Mouse (Mus musculus): ENCODE measurements around the gene Slamf8.
A peak's percentile ranks its signal among the peaks of the same experiment; 100 is the strongest.

The Slamf8 gene

GRCm38 (mm10) chr1:172590385-172590784 lies at the start of gene Slamf8:
Slamf8 (minus strand) TSS chr1:172590568.
- DNase-seq (ENCODE audit: extremely low read depth, insufficient read length, low spot score), result peak; percentile 57

DNA sequence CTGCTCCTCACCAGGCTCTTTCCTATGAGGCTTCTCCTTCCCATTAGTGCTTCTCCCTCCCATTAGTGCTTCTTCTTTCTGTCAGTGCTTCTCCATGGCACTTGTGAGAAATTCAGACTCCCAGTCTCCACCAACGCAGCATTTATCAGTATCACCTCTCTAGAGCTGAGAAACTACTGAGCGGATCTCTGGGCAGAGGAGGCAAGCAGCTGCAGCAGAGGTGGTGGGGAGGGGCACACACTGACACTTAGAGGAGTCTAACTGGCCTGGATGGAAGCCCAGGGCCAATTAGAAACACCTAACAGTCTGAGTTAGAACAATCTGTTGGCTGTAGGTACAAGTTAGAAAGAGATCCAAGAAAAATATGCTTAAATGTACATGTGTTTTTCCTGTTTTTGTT lies 48.4 kb upstream of the Slamf8 start:
- no peak for DNase-seq (ENCODE audit: extremely low read depth, insufficient read length, low spot score)

GRCm38 (mm10) chr1:172637801-172638200 lies 47.4 kb upstream of the Slamf8 start:
- no peak for DNase-seq (ENCODE audit: extremely low read depth, insufficient read length, low spot score)

- no peak for DNase-seq (ENCODE audit: extremely low read depth, insufficient read length, low spot score)
Measured at GRCm38 (mm10) chr1:172636266-172636665, 45.9 kb upstream of the Slamf8 start.

- no peak for DNase-seq (ENCODE audit: extremely low read depth, insufficient read length, low spot score)
Measured at GRCm38 (mm10) chr1:172635258-172635657, 44.9 kb upstream of the Slamf8 start.

DNA sequence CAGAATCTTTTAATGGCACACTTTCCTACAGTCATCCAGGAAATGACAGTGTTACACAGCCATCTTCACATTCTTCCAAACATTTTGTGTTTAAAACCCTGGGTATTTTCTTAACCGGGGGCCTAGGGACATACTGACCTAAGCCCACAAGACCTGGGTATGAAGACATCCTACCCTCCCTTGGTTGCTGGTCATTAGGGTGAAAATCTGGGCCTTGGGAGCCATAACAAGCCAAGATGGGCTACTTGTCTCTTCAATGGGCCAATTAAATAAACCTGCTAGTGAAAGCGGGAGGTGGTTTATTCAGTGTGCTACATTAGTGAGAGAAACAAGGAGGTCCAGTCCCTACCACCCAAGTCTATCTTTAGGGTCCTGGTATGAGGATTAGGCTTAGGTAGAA lies 43.8 kb upstream of the Slamf8 start:
- no peak for DNase-seq (ENCODE audit: extremely low read depth, insufficient read length, low spot score)

DNA sequence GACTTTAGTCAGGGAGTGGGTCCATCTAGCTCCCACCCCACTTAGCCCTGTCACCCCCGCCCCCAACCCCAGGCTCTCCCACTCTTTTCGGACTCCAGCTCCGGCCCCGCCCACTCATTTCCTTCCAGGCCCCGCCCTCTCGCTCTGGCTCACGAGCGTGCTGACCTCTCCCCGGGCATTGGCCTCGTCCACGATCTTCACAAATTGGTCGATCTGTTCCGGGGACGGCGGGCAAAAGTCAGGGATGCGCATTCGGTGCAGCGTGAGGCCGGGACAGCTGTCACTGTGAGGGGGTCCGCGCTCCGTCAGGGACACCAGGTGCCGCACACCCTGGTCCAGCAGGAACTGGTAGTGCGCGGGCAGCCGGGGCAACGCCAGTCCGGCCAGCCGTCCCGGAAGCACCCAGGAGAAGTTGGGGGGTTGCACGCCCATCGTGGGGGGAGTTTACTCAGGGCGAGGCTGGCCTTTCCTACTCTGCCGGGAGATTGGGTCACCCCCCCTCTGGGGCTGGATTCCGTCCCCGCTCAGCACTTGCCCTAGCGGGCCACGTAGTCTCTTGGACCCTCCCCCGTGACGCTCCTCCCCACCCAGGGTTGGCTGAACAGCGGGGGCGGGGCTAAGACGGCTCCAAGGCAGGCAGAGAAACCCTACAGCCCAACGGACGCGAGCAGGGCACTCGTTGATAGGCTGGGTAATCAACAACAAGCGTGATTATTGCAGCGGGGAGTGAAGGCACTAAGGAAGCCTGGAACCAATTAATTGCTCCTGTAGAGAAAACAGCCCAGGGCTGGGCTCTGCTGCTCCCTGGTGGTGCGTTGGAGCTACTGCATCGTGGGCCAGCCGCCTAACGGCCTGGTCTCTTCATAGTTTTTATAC lies 42.3 kb upstream of the Slamf8 start, which contains the start of gene Dusp23:
TSS of gene Dusp23 (minus strand) at position 512 of the 876 bp plus-strand sequence.
- peak; percentile 94 for DNase-seq (ENCODE audit: extremely low read depth, insufficient read length, low spot score)

DNA sequence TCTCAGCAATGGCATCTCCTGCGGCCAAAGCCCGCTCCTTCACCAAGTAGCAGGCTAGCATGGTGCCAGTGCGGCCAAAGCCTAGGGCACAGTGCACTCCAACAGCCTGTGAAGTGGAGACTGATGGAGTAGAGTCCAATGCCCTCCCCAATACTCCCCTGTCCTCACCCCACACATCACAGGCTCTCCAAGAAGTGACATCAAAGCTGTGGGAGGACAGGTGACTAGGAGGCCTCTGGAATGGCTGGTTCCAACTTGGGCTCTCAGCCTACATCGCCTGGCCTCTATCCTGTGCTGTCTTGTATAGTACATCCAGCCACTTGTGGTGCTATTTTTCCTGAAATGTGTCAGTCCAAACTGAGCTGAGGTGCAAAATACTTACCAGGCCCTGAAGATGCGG lies 41.4 kb upstream of the Slamf8 start:
- DNase-seq (ENCODE audit: extremely low read depth, insufficient read length, low spot score), result no peak

DNA sequence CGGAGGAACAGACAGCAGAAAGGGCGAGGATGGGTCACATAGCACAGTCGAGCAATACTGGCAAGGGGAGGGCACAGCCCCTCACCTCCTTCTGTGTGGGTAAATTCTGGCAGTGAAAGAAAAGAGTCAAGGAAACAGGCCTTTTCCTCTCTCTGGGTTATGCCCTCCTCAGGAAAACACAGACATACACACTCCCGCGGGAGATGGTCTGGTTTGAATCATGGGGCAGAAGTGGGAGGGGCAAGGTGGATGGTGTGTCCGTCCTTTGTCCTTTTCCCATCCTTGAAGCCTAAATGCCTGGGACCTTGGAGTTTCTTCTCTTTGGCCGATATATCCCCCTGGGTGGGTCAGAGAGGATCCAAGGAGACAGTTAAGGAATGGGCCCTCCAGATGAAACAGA lies 39.5 kb upstream of the Slamf8 start:
- no peak for DNase-seq (ENCODE audit: extremely low read depth, insufficient read length, low spot score)

- DNase-seq (ENCODE audit: extremely low read depth, insufficient read length, low spot score), result no peak
Measured at GRCm38 (mm10) chr1:172626306-172626705, 35.9 kb upstream of the Slamf8 start.

DNA sequence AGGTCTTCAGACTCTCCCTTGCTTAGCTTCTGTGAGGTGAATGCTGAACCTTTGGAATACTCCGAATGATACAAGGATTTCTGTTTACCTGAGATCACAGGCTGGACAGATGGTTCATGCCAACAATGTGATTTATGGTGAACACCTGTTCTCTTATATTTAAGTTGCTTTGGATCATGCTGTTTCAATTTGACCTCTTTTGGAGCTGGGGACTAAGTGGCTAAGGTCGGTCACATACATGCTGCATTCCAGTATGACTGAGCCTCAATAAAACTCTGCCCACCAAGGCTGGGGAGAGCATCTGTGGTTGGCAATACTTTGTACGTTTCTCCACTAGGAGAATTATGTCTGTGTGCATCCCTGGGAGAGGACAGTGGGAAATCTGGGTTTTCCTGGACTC lies 33.7 kb upstream of the Slamf8 start:
- DNase-seq (ENCODE audit: extremely low read depth, insufficient read length, low spot score), result no peak

GRCm38 (mm10) chr1:172623599-172623998 lies 33.2 kb upstream of the Slamf8 start:
- DNase-seq (ENCODE audit: extremely low read depth, insufficient read length, low spot score), result no peak

DNA sequence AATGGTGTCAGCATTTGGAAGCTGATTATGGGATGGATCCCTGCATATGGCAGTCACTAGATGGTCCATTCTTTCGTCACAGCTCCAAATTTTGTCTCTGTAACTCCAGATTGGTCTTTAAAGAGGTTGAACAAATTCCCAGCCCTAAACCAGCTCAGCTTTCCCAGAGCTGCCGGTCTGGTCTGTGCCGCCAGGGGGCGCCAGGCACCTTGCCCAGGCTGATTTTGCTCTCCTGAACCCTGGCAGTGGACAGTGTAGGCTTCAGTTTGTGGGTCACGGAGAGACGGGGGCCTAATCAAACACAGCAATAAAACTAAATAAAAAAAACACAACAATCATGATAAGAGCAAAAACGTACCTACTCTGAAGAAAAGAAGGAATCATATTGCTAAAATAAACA lies 28.9 kb upstream of the Slamf8 start:
- DNase-seq (ENCODE audit: extremely low read depth, insufficient read length, low spot score), result peak; percentile 37

DNA sequence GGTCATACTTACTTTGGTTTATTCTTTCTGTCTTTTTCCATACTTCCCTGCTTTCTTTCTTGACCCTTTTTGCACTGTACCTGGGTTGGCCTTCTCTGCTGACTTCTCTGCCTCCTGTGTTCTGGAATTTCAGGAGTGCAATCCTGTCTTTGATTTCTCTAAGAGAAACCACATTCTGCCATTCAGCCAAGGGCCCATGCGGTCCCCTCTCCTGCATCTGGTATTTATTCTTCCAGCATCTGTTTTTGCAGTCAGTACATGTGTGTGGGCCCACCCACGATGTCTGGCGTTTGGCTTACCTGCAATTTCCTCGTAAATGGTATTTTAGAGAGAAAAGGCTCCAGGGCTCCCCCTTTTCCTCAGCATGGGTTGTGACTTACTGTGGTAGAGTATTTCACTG lies 27.8 kb upstream of the Slamf8 start:
- DNase-seq (ENCODE audit: extremely low read depth, insufficient read length, low spot score), result no peak

DNA sequence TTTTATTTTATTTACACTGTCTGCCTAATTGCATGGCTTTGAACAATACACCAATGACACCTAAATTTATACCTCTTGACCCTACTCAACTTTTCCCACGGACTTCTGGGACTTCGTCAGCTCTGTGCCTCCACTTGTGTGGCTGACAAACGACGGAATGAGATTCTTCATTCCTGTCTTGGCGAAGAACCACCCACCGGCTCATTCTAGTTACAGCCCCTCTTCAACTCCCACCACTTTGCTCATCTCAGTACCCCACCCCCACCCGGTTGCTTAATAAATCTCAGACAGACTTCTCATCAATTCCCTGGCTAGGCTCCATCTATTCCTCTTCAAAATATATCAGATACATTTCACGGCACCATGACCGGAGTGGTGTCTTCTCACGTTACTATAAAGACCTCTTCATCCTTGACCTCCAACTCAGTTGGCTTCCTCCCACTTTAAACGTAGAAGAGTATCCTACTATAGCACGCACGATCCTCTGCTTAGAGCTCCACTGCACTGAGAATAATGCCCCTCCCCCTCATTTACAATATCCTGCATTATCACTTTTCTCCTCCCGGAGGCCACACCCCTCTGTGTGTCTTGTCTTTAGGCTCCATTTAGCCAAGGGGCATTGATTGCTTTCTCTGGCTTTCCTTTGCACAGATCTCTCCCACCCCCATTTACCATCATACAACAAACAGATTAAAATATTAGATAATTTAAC lies 27.2 kb upstream of the Slamf8 start:
- DNase-seq (ENCODE audit: extremely low read depth, insufficient read length, low spot score), result no peak

GRCm38 (mm10) chr1:172616537-172617300 lies 26.4 kb upstream of the Slamf8 start:
- no peak for DNase-seq (ENCODE audit: extremely low read depth, insufficient read length, low spot score)

GRCm38 (mm10) chr1:172615412-172615811 lies 25.0 kb upstream of the Slamf8 start:
- DNase-seq (ENCODE audit: extremely low read depth, insufficient read length, low spot score), result no peak

- no peak for DNase-seq (ENCODE audit: extremely low read depth, insufficient read length, low spot score)
Measured at GRCm38 (mm10) chr1:172614654-172615053, 24.3 kb upstream of the Slamf8 start.

GRCm38 (mm10) chr1:172612745-172613144 lies 22.4 kb upstream of the Slamf8 start:
- DNase-seq (ENCODE audit: extremely low read depth, insufficient read length, low spot score), result no peak

- DNase-seq (ENCODE audit: extremely low read depth, insufficient read length, low spot score), result no peak
Measured at GRCm38 (mm10) chr1:172611304-172611703, 20.9 kb upstream of the Slamf8 start.

DNA sequence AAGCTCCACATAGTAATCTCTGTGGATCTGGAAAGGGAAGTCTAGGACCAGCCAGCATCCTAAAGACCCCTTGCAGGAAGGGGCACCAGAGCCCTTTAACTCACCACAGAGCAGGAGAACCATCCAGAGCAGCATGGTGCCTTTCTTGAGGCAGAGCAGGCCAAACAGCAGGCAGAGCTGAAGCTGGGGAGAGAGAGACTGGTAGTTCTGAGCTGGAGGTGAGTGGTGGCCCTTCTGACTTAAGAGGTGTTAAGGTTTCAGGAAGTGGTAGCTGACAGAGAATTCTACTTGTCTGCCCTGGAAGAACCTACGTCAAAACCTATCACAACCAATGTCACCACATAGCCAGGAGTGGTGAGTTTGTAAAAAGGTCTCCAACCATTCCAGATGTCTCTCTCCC lies 12.0 kb upstream of the Slamf8 start, which contains the start of gene Fcrl6:
TSS of gene Fcrl6 (minus strand) at position 226 of the 400 bp plus-strand sequence.
- DNase-seq (ENCODE audit: extremely low read depth, insufficient read length, low spot score), result no peak
